Mouse (Mus musculus): ENCODE data around the gene Mpi. TPM values are rescaled to one million over a fixed set of nuclear protein-coding genes. Genes with fewer than 3 reads are reported as not detected.
A peak's percentile ranks its signal among the peaks of the same experiment; 100 is the strongest.

Mpi gene
- polyA plus RNA-seq, 1 experiment from 2014 or later: 12.3 TPM

- no peaks in the 10 kb centered on the region for H3K36me3 ChIP-seq
- peak; percentile 99 for ATAC-seq (ENCODE audit: low read depth)
- WGBS (ENCODE audit: insufficient replicate concordance): under 1% methylated on average over 37 of the region's 37 CpGs
- peak within 1 kb of the TSS; percentile 75 for H3K9ac ChIP-seq
- H3K4me1 ChIP-seq (replicated peaks): peaks cover 41% of the 10 kb centered on the region
- peak within 1 kb of the TSS; percentile 81 for H3K4me2 ChIP-seq
- H3K4me3 ChIP-seq (replicated peaks): peak within 1 kb of the TSS; percentile 73
- peak; percentile 90 for DNase-seq
- H3K27me3 ChIP-seq: no peaks in the 10 kb centered on the region
- peak within 1 kb of the TSS; percentile 62; the same call in 1 of the 2 replicates for H3K27ac ChIP-seq
- no peaks in the 10 kb centered on the region for H3K9me3 ChIP-seq (replicated peaks)
Measured at GRCm38 (mm10) chr9:57560861-57561710, 8.5 kb upstream of the Mpi start, which contains the start of gene Scamp2. Scamp2 (plus strand) TSS chr9:57560943.

GRCm38 (mm10) chr9:57560263-57560662, 7.7 kb upstream of the Mpi start:
- H3K36me3 ChIP-seq: no peaks in the 10 kb centered on the region
- H3K9ac ChIP-seq: peak overlapping the region; percentile 75
- ATAC-seq (ENCODE audit: low read depth): no peak
- WGBS (ENCODE audit: insufficient replicate concordance): 21% methylated on average over 7 of the region's 7 CpGs
- H3K27me3 ChIP-seq: no peaks in the 10 kb centered on the region
- no peak for DNase-seq
- no peaks in the 10 kb centered on the region for H3K9me3 ChIP-seq (replicated peaks)
- peak overlapping the region; percentile 73 for H3K4me3 ChIP-seq (replicated peaks)
- H3K27ac ChIP-seq: no peak overlapping the region
- H3K4me1 ChIP-seq (replicated peaks): peaks cover 36% of the 10 kb centered on the region
- peak overlapping the region; percentile 81 for H3K4me2 ChIP-seq

- Histone ChIP-seq H3K36me3 (no peaks in the 10 kb centered on the region), H3K27me3 (no peaks in the 10 kb centered on the region), H3K9me3 (replicated peaks) (no peaks in the 10 kb centered on the region), H3K4me3 (replicated peaks) (no peak overlapping the region), H3K4me2 (no peak overlapping the region), H3K27ac (no peak overlapping the region), H3K9ac (no peak overlapping the region), H3K4me1 (replicated peaks) (peaks cover 36% of the 10 kb centered on the region)
- no peak for ATAC-seq (ENCODE audit: low read depth)
- DNase-seq: no peak
- 44% methylated on average over 2 of the region's 2 CpGs for WGBS (ENCODE audit: insufficient replicate concordance)
Measured at GRCm38 (mm10) chr9:57559568-57559967, 7.0 kb upstream of the Mpi start.

GRCm38 (mm10) chr9:57558625-57559024, 6.1 kb upstream of the Mpi start:
- H3K4me2 ChIP-seq: no peak overlapping the region
- H3K4me3 ChIP-seq (replicated peaks): no peak overlapping the region
- H3K4me1 ChIP-seq (replicated peaks): peaks cover 31% of the 10 kb centered on the region
- WGBS (ENCODE audit: insufficient replicate concordance): 59% methylated on average over 4 of the region's 4 CpGs
- no peak overlapping the region for H3K9ac ChIP-seq
- no peaks in the 10 kb centered on the region for H3K36me3 ChIP-seq
- DNase-seq (no peak), ATAC-seq (ENCODE audit: low read depth) (no peak)
- no peaks in the 10 kb centered on the region for H3K9me3 ChIP-seq (replicated peaks)
- H3K27me3 ChIP-seq: no peaks in the 10 kb centered on the region
- H3K27ac ChIP-seq: no peak overlapping the region

GRCm38 (mm10) chr9:57557215-57557614, 4.7 kb upstream of the Mpi start:
- no peak for DNase-seq
- Histone ChIP-seq H3K27ac (no peak overlapping the region), H3K9me3 (replicated peaks) (no peaks in the 10 kb centered on the region), H3K9ac (no peak overlapping the region), H3K4me1 (replicated peaks) (peaks cover 20% of the 10 kb centered on the region), H3K4me3 (replicated peaks) (no peak overlapping the region), H3K27me3 (no peaks in the 10 kb centered on the region), H3K36me3 (no peaks in the 10 kb centered on the region), H3K4me2 (no peak overlapping the region)
- 57% methylated on average over 3 of the region's 3 CpGs for WGBS (ENCODE audit: insufficient replicate concordance)
- ATAC-seq (ENCODE audit: low read depth): no peak

- Histone ChIP-seq H3K9me3 (replicated peaks) (no peaks in the 10 kb centered on the region), H3K4me2 (no peak overlapping the region), H3K4me1 (replicated peaks) (peaks cover 19% of the 10 kb centered on the region), H3K9ac (no peak overlapping the region), H3K4me3 (replicated peaks) (no peak overlapping the region), H3K27me3 (no peaks in the 10 kb centered on the region), H3K36me3 (peaks cover 7% of the 10 kb centered on the region; the same call in 1 of the 2 replicates), H3K27ac (no peak overlapping the region)
- WGBS (ENCODE audit: insufficient replicate concordance): 68% methylated on average over 3 of the region's 3 CpGs
- no peak for ATAC-seq (ENCODE audit: low read depth)
- no peak for DNase-seq
Measured at GRCm38 (mm10) chr9:57554753-57555152, 2.2 kb upstream of the Mpi start.

GRCm38 (mm10) chr9:57553119-57553518, 556 bp upstream of the Mpi start:
- Histone ChIP-seq H3K9me3 (replicated peaks) (no peaks in the 10 kb centered on the region), H3K4me3 (replicated peaks) (0 out of 2 replicates have a peak overlapping the region, but pooled peaks have one; percentile 69), H3K4me2 (peak overlapping the region; percentile 75; the same call in 1 of the 2 replicates), H3K27me3 (no peaks in the 10 kb centered on the region), H3K36me3 (peaks cover 20% of the 10 kb centered on the region), H3K4me1 (replicated peaks) (peaks cover 24% of the 10 kb centered on the region), H3K9ac (no peak overlapping the region), H3K27ac (no peak overlapping the region)
- 73% methylated on average over 11 of the region's 11 CpGs for WGBS (ENCODE audit: insufficient replicate concordance)
- ATAC-seq (ENCODE audit: low read depth) (no peak), DNase-seq (no peak)

GRCm38 (mm10) chr9:57550126-57550862, 2.3 kb downstream of the Mpi start:
- 70% methylated on average over 11 of the region's 11 CpGs for WGBS (ENCODE audit: insufficient replicate concordance)
- Histone ChIP-seq H3K4me2 (no peak overlapping the region), H3K36me3 (peaks cover 30% of the 10 kb centered on the region), H3K4me3 (replicated peaks) (no peak overlapping the region), H3K9me3 (replicated peaks) (no peaks in the 10 kb centered on the region), H3K27ac (no peak overlapping the region), H3K4me1 (replicated peaks) (peaks cover 41% of the 10 kb centered on the region), H3K9ac (no peak overlapping the region), H3K27me3 (no peaks in the 10 kb centered on the region)
- no peak for DNase-seq
- ATAC-seq (ENCODE audit: low read depth): no peak

- ATAC-seq (ENCODE audit: low read depth): no peak
Measured at GRCm38 (mm10) chr9:57549186-57549585, 3.4 kb downstream of the Mpi start.

GRCm38 (mm10) chr9:57547869-57548268, 4.7 kb downstream of the Mpi start:
- peaks cover 51% of the 10 kb centered on the region for H3K36me3 ChIP-seq
- 71% methylated on average over 11 of the region's 11 CpGs for WGBS (ENCODE audit: insufficient replicate concordance)
- H3K9me3 ChIP-seq (replicated peaks): no peaks in the 10 kb centered on the region
- no peak for ATAC-seq (ENCODE audit: low read depth)
- peak overlapping the region; percentile 13; the same call in 1 of the 2 replicates for H3K27ac ChIP-seq
- no peak for DNase-seq
- H3K9ac ChIP-seq: 0 out of 2 replicates have a peak overlapping the region, but pooled peaks have one; percentile 1
- H3K4me1 ChIP-seq (replicated peaks): peaks cover 41% of the 10 kb centered on the region
- H3K27me3 ChIP-seq: no peaks in the 10 kb centered on the region
- no peak overlapping the region for H3K4me3 ChIP-seq (replicated peaks)
- peak overlapping the region; percentile 22 for H3K4me2 ChIP-seq

More at GRCm38 (mm10) chr9:57549186-57549585, 3.4 kb downstream of the Mpi start:
- no peak overlapping the region for H3K27ac ChIP-seq
- no peak overlapping the region for H3K4me2 ChIP-seq
- peaks cover 41% of the 10 kb centered on the region for H3K4me1 ChIP-seq (replicated peaks)
- no peaks in the 10 kb centered on the region for H3K27me3 ChIP-seq
- H3K9ac ChIP-seq: no peak overlapping the region
- WGBS (ENCODE audit: insufficient replicate concordance): 92% methylated on average over 4 of the region's 4 CpGs
- no peak overlapping the region for H3K4me3 ChIP-seq (replicated peaks)
- H3K9me3 ChIP-seq (replicated peaks): no peaks in the 10 kb centered on the region
- H3K36me3 ChIP-seq: peaks cover 38% of the 10 kb centered on the region
- no peak for DNase-seq

- Histone ChIP-seq H3K9ac (peak overlapping the region; percentile 33; the same call in 1 of the 2 replicates), H3K27me3 (no peaks in the 10 kb centered on the region), H3K27ac (peak overlapping the region; percentile 13; the same call in 1 of the 2 replicates), H3K4me3 (replicated peaks) (no peak overlapping the region), H3K9me3 (replicated peaks) (no peaks in the 10 kb centered on the region), H3K4me2 (peak overlapping the region; percentile 22), H3K36me3 (peaks cover 57% of the 10 kb centered on the region), H3K4me1 (replicated peaks) (peaks cover 40% of the 10 kb centered on the region)
- ATAC-seq (ENCODE audit: low read depth): peak; percentile 69
- no peak for DNase-seq
- WGBS (ENCODE audit: insufficient replicate concordance): 13% methylated on average over 5 of the region's 5 CpGs
Measured at GRCm38 (mm10) chr9:57547287-57547686, 5.3 kb downstream of the Mpi start.

Data from liver, embryonic 13.5 days (tissue).